Mouse (Mus musculus) adrenal gland (tissue): Measurements from ENCODE around the gene Nckipsd.

Experiments used
- intact Hi-C: fragments of 180-260 bp; cut with DNase I; formaldehyde crosslinking; loops from one replicate; pipeline ENCODE4 v1.15.1; 2025

Nckipsd gene

DNA sequence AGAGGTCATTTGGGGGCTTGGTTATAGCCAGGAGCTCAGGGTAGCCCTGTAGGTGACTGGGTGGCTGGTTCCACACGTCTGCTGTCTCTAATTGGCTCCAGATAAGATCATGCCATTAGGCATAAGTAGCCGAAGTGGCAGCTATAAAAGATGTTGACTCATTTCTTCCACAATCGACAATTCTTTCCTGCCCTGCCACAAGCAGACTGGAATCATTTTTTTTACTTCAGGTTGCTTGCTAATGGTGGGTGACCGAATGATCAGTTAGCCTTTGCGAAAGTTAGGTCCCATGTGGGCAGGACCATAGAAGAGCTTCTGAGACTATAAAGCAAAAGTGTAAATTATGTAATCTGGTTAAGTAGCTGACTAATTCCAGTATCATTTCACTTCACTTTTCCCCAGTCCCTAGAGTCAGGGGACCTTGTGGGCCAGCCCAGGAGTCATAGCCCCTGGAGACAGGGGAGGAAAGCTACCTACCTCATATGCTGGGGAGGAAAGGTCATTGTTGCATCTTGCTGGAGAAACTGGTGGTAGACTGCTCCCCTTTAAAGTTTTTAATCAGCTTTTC, 9.6 kb upstream of the Nckipsd start:
- intact Hi-C loops = no loop called here

DNA sequence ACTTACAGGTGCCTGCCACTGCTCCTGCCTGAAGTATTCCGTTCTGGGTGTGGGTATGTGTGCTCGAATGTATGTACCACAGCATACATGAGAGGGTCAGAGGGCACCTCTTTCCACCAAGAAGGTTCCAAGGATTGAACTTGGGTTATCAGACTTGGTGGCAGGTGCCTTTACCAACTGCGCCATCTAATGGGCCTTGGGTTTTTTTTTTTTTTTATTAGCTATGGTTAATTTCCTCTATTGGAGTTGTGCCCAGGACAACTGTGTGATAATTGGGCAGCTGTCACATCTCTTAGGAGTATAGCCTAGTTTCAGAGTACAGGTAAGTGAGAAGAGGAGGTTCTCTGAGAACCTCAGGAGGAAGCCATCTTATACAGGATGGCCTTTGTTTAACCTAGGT, 8.6 kb upstream of the Nckipsd start:
- intact Hi-C loops = no loop called here

DNA sequence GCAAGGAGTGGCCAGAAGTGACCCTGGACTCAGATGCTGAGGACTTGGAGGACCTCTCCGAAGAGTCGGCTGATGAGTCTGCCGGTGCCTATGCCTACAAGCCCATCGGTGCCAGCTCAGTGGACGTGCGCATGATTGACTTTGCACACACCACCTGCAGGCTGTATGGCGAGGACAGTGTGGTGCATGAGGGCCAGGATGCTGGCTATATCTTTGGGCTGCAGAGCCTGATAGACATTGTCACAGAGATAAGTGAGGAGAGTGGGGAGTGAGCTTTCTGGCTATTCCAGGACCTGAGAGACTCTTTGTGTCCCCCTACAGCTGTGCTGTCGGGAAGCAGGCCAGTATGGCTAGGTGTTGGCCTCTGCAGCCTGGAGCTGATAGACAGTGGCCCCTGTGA, 2.4 kb upstream of the Nckipsd start:
- intact Hi-C loops = no loop called here

DNA sequence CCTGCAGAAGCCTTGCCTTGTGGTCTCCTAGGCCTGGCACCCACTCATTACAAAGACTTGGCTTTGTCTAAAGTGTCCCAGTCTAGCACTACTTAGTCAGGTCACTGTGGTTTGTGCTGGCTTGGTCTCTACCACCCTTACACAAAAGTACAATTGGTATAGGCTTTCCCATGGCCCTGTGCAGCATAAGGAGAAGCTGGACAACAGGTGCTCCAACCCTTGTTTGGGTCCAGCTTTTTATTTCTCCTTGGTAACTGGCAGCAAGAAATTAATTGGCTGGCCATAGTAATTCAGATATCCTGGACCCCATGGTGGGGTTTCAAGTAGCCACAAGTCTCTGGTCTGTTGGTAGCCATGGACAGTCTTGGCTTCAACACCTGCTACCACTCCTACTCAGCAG, 1.8 kb upstream of the Nckipsd start:
- intact Hi-C loops = no loop called here

DNA sequence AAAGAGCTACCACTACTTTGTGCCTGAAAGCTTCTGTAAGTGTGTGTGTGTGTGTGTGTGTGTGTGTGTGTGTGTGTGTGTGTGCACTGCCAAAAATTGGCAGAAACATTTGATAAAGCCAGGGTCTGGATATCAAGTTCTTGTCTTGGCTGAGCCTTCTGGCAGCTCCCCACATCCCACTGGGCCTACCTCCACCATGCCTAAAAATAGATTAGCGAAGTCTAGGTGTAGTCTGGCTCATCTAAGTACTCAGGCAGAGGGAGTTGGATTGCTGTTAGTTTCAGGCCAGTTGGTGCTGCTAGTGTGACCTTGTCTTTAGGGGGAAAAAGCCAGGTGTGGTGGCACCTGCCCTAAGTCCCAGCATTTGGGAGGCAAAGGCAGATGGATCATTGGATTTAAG, 1.3 kb upstream of the Nckipsd start:
- intact Hi-C loops = no loop called here

DNA sequence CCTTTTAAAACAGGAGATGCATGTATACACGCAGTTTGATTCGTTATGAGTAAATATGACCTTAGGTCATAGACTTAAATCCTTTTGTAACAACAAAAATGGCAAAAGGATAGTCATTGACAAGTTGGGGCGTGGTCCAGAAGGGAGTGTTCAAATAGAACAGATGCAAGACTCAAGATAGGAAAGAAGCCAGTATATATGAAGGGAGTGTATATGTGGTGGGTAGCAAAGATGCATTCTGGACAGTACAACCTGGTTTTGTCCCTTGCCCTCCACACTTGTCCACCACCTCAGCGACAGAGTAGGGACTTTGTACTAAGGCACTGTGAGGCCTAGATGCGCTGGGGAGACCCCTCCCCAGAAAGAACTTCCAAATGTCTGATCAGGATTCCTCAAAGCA, 494 bp upstream of the Nckipsd start:
- intact Hi-C loops = no loop called here

DNA sequence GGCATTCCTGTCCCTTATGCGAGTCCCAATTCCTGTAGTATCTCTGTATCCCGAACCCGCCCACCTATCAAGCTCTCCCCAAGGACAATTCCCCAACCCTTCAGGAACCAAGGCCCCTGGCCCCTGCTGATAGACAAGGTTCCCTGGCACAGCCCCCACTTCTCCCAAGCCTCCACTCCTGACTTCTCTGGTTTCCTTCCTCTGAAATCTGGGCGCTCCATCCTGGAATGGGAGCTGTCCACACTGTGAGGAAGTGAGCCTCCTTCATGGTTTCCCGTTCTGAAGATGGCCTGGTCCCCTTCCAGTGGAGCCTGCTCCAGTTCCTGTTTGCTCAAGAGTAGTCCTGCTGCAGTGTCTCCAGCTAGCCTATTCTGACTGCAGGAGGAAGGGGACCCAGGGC, 1.0 kb downstream of the Nckipsd start:
- intact Hi-C loops = no loop called here

DNA sequence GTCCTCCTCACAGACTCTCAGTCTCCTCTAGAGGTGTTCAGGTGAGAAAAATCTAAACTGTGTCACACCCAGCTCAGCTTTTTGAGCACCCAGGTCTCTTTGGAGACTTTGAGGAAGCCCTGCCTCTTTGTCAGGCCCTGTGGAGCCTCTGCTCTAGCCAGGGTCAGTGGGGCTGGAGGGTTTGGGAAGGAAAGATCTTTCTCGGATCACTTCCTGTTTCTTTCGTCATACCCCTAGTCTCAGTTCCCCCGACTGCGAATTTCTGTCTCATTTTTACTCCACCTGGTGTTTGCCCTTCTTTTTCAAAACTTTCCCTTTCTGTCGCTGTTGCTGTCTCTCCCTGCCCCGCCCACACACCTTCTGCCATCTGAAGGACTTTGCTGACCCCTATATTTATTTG, 1.6 kb downstream of the Nckipsd start:
- intact Hi-C loops = no loop called here

DNA sequence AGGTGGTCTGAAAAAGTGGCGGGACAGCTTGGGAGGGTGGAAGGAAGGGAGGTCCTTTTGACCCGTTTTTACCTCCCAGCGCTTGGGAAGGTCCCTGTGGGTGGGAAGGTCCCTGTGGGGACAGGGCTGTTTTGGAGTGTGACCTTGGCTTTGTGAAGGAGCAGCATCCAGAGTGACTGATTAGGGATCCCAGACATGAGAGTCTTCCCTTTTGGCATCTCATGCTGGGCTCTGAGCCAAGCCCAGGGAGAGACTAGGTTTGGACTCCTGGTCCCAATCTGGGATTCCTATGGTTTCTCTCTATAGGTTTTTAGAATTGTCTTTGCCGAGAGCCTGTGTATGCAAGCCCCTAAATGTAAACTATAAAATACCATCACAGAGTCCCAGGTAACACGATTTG, 2.3 kb downstream of the Nckipsd start:
- intact Hi-C loops = no loop called here

DNA sequence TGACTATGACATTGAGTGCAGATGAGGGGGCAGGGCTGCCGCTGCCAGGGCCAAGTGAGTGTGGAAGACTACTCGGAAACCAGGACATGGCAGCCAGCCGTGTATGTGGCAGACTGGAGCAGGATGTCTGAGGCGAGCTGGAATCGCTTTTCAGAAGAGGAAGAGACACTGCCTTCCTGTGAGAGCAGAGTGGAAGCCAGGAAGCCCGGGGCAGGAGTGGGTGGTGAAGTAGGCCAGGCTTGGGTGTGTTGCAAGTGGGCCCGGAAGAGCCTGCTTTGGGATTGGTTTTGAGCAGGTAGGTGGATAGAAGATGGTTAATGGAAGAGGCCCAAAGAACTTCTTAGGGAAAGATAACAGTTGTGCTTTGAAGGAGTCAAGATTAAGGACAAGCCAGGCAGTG, 7.4 kb downstream of the Nckipsd start:
- intact Hi-C loops = loop anchor here (5.0 kb wide), 1 partner anchor 58 kb away; no protein-coding TSS in a partner anchor

DNA sequence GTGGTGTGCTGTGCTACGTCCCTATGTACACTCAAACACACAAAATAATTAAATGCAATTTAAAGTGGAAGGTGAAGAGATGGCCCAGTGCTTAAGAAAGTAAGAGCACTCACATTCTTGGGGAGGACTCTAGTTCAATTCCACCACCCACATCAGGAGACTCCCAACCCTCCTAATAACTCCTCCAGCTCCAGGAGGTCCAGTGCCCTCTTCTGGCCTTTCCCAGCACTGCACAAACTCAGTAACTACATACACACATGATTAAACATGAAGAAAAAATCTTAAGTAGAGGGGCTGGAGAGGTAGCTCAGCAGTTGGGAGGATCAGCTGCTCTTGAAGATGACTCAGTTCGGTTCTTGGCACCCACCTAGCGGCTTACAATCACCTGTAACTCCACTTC, 11.3 kb downstream of the Nckipsd start:
- intact Hi-C loops = loop anchor here (5.0 kb wide), 1 partner anchor 62 kb away; no protein-coding TSS in a partner anchor

DNA sequence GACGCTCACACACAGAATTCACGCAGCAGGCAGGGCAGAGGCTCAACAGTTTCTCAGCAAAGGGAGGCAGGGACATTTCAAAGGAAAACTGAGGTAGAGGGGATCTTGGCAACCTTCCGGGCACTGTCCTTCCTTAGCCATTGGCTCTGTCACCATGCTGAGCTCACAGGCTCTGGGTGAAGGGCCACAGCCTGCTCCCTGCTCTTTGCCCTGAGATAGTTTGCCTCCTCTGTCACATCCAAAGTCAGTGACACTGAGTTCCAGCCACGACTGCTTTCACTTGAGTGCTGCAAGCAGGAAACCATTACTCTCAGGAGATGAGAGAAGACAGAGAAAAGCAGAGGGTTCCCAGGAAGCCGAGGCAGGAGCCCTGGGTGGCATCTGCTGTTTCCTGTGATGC, 11.9 kb downstream of the Nckipsd start:
- intact Hi-C loops = no loop called here

DNA sequence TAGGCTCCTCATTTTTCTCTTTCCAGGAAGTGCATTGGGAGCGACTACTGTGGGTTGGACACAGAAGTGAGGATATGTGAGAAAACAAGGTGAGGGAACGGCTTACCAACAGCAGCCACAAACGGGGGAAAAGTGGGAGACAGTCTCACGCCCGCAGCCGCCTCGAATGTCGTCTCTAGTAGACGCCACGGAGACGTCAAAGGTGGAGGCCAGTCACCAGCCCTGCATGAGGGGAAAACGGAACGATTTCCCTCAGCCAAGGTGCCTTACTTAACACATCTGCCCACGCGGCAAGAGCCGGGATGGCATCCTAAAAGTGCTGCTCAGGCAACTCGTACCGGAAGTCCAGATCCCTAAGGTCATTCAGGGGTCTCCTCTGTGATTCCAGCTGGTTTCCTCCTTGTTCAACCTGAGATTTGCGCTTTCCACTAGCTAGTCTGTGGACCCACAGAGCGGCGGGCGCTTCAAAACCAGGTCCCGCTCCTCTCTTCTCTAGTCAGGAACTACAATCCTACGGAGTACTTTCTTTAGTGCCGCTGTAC, 16.0 kb downstream of the Nckipsd start:
- intact Hi-C loops = no loop called here

DNA sequence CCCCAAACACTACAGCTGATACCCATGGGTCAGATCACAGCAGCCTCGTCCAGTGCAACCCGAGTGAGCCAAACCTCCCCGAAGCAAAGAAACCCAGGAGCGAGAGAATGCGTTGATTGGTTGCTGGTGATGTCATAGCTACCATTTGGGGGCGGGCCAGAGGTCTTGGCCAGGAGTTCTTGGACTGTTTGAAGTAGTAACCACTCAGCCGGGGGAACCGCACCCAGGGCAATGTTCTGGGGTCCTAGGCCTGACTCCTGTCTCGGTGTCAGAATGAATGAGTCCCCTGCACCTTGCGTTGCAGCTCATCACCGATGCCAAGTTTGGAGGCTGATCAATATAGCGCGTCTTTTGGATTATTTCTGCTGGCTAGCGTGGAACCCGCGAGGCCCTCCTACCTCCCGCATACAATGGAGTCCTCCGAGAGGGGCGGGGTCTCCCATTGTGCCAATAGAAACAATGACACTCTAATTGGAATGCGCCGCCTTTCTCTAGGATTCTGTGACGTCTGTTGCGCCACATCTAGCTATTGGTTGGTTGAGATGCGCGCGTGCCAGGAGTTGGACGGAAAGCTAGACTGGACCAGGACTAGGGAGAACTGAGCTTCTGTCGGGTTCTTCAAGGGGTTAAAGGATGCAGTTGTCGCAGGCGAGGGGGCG, 16.7 kb downstream of the Nckipsd start:
- intact Hi-C loops = no loop called here

DNA sequence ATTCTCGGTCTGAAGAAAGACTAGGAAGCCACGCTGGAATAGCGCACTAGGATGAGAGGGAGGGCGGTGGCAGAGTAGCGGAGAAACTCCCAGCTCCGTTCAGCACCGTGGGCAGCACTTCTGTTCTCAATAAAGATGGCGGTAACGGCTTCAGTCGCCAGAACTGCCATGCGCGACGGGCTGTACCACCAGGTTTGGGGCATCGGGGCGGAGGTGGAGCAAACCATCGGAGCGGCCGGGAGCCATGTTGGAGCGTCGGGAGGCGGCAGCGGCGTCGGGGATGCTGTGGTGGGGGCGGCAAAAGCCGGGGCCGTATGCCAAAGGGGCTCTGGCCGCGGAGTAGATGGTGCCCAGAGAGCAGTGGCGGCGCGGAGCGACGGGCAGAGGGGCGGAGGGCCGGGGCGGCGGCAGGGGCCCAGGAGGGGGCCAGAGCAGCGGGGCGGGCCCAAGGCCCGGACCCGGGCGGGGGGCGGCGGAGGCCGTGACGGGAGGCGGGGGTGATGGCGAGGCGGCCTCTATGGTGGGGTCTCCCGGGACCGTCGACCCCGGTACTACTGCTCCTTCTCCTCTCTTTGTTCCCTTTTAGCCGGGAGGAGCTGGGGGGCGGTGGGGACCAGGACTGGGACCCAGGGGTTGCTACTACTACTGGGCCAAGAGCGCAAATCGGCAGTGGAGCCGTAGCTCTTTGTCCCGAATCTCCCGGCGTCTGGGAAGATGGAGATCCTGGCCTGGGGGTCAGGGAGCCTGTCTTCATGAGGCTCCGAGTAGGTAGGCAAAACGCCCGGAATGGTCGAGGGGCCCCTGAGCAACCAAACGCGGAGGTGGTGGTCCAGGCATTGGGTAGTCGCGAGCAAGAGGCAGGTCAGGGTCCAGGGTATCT, 17.9 kb downstream of the Nckipsd start, which contains the start of gene Celsr3:
Gene Celsr3 (plus strand): TSS at position 501 of the 880 bp plus-strand sequence.
- intact Hi-C loops = no loop called here

DNA sequence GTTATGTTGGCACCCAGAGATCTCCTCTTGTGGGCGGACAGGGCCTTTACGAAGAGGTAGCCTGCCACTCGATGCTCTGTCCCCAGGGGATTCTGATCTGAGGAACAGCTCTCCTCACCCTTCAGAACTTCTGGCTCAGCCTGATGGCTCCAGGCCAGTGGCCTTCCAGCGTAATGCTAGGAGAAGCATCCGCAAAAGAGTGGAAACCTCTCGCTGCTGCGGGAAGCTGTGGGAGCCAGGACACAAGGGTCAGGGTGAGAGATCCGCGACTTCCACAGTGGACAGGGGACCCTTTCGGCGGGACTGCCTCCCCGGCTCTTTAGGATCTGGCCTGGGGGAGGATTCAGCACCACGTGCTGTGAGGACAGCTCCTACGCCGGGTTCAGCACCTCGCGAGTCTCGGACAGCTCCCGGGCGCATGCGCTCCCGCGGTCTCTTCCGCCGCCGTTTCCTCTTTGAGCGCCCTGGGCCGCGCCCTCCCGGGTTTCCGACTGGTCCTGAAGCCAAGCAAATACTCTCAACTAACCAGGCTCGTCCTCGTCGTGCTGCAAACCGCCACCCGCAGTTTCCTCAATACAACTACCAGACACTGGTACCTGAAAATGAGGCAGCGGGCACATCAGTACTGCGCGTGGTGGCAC, 18.7 kb downstream of the Nckipsd start:
- intact Hi-C loops = no loop called here

DNA sequence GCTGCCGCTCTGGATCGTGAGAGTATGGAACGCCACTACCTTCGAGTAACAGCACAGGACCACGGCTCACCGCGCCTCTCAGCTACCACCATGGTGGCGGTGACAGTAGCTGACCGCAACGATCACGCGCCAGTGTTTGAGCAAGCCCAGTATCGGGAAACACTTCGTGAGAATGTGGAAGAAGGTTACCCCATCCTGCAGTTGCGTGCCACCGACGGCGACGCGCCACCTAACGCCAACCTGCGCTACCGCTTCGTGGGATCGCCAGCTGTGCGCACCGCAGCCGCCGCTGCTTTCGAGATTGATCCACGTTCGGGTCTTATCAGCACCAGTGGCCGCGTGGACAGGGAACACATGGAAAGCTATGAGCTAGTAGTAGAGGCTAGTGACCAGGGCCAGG, 19.3 kb downstream of the Nckipsd start:
- intact Hi-C loops = no loop called here

DNA sequence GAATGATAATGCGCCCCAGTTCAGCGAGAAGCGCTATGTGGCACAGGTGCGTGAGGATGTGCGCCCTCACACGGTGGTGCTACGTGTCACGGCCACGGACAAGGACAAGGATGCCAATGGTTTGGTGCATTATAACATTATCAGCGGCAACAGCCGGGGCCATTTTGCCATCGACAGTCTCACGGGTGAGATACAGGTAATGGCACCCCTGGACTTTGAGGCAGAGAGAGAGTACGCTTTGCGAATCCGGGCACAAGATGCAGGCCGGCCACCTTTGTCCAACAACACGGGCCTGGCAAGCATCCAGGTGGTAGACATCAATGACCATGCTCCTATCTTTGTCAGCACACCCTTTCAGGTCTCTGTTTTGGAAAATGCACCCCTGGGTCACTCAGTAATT, 19.7 kb downstream of the Nckipsd start:
- intact Hi-C loops = no loop called here

DNA sequence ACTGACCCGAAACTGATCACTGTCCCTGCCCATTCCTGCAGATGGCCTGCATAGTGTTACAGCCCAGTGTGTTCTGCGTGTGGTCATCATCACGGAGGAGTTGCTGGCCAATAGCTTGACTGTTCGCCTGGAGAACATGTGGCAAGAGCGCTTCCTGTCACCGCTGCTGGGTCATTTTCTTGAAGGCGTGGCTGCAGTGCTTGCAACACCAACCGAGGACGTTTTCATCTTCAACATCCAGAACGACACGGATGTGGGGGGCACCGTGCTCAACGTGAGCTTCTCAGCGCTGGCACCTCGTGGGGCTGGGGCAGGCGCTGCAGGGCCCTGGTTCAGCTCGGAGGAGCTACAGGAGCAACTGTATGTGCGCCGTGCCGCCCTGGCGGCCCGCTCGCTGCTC, 23.5 kb downstream of the Nckipsd start:
- intact Hi-C loops = no loop called here

DNA sequence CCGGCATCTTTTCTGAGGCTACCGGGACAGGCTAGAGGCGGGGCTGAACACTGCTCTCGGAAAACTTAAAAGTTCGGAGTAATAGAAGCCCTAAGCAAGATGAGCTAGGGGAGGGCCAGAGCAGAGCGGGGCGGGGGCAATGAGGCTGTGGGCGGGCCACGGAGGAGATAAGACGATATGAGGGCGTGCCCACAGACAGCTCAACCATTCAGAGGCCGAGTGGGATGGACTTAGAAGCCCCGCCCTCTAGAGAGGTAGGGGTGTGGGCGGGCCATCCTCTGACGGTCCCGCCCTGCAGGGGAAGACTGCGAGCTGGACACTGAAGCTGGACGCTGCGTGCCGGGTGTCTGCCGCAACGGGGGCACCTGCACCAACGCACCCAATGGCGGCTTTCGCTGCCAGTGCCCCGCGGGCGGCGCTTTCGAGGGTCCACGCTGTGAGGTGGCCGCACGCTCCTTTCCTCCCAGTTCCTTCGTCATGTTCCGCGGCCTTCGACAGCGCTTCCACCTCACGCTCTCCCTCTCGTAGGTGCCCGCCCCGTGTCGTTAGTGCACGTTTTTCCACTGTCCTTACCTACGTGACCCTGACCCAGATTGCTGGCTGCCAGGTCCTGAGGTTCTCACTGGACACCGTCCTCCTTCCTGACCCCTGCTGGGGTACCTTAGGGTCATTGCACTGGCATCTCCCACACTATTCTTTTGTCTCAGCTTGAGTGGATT, 24.4 kb downstream of the Nckipsd start:
- intact Hi-C loops = no loop called here

DNA sequence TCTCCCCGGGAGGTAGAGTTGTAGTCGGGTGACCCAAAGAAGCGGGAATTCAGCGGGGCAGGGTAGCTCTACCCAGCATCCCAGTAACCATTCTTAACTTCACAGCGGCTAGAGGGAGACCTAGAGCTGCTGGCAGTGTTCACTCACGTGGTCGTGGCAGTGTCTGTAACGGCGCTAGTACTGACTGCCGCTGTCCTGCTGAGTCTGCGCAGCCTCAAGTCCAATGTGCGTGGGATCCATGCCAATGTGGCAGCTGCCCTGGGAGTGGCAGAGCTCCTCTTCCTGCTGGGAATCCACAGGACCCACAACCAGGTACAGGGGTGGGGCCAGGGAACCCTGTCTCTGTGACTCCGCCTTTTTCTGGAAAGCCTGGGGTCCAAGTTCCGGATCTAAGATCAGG, 34.8 kb downstream of the Nckipsd start:
- intact Hi-C loops = no loop called here
